Mouse (Mus musculus): ENCODE measurements around the gene Aup1.

GRCm38 (mm10) chr6:83013444-83013843, 40.9 kb upstream of the Aup1 start:
- TF ChIP-seq CTCF (conservative IDR thresholded peaks at IDR 0.05; ENCODE audit: insufficient read depth, insufficient read length, low read depth, low read length) = no peak
- no peak for TF ChIP-seq POLR2A (IDR thresholded peaks at IDR 0.05; ENCODE audit: low read depth, low read length)
